Mouse (Mus musculus) ES-CJ7 (cell line): Measurements from ENCODE around the gene Hdac4.

Experiments used
- DNase-seq: peaks from one replicate; pipeline ENCODE4 v3.0.0; 2011; ENCODE audit warnings: low read depth, low spot score

Hdac4 gene

GRCm38 (mm10) chr1:92130470-92131100, 64.9 kb downstream of the Hdac4 start:
- DNase-seq = no peak

DNA sequence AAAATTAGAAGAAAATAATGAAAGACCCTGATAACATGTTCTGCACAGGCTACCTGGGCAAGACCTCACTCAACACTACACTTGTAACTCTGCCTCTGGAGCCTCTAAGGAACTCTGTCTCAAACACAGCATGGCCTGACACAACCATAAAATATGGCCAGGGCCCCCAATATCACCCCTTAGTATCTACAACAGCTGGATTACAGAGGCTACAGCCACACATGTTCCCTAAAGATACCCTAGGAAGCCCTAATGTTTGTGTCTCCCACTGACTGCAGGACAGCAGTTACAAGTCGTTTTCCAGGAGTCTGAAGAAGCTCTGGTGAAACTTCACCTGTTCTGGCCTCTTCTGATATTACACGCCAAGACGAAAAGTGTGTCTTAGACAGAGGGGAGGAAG, 65.7 kb downstream of the Hdac4 start:
- no peak for DNase-seq

DNA sequence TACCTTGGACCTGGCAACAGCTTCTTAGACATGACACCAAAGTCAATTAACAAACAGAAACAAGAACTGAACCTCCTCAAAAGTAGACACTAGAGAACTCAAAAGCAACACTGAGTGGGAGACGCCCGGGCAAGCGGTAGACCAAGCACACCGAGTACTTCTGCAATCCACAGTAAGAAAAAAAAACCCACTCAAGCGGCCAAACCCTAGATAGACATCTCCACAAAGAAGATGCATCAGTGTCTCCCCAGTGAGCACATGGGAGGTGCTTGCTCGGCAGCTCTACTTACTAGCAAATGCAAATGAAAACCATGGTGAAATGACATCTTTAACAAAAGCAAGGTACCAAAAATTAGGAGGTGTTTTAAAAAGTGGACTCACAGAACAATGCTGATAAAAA, 67.7 kb downstream of the Hdac4 start:
- DNase-seq = no peak

DNA sequence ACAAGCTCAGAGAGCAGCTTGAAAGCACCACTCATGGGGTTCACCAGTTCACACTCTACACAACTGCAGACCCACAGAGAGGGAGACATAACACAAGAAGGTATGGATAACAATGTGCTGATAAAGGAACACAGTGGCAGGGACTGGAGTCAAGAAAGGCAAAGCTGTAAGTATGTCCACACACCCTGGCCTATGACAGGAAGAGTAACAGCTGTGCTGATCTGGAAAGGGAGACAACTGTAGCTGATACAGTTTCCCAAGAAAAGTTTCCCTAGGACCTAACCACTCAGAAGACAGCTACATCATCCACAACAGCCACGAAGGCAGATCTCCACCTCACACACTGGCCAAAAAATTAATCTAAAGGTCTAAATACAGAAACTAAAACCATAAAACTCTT, 68.1 kb downstream of the Hdac4 start:
- DNase-seq = no peak

DNA sequence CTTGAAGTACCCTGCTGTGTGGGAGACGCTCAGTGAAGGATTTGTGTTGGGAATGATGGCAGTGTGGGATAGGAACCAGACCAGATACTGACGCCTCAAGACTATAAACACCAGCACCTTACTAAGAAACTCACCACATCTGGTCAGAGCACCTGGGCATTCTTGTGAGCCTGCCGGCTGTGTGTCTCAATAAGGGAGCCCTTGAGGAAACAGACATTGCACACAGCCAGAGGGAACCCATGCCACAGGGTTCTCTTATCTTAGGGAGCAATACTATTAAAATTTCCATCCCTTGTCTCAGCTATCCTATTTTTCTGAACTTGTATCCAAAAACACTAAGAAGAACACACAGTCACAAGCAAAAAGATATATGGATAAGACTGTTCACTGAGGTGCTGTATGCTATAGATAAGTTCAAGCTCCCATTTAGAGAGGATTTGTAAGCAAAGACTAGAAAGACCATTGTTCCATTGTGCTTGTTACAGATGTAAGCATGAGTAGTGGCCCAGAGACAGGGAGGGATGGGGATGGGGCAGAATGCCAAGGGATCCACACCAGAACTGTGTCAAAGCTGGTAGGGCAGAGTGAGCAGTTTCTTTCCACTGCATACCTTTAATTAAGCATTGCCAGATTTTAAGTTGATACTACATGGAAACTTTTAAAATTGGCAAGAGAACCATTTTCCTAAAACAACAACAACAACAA, 70.8 kb downstream of the Hdac4 start:
- DNase-seq = no peak

GRCm38 (mm10) chr1:92119303-92119702, 76.2 kb downstream of the Hdac4 start:
- peak; percentile 74 for DNase-seq

GRCm38 (mm10) chr1:92117597-92117996, 77.9 kb downstream of the Hdac4 start:
- no peak for DNase-seq

DNA sequence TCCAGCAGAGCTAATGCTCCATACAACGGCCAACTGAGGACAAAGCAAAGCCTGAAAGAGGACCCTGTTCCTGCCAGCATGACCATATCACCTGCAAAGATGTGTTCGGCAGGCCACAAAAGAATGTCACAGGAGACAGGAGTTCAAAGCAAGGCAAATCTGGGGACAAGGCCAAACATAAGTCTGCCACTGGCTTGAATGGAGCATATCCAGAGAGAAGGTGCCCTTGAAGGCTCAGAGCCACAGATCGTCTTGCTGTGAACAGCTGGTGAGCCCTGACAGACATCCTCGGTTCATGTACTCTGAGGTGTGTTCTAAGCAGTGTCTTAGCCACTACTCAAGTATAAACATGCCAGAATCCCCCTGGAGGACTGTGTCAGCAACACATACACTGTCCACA, 79.3 kb downstream of the Hdac4 start:
- no peak for DNase-seq

DNA sequence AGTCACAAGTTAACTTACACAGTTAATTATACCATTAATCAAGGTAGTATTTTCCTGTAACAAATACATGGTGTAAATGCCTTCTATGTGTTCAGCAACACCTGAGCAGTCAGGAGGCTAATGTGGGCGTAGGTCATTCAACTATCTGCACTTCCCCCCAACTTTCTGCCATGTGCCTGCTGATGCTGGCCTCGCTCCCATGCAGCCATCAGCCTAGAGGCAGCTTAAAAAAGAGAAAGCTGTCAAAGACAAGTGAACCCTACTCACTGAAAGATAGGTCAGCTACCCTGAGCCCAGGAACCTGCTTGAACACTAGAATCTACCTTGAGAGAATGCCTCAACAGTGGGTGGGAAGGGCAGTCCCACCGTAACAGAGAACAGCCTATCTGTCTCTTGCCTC, 81.4 kb downstream of the Hdac4 start:
- no peak for DNase-seq

GRCm38 (mm10) chr1:92113243-92114009, 82.1 kb downstream of the Hdac4 start:
- DNase-seq = peak; percentile 27

DNA sequence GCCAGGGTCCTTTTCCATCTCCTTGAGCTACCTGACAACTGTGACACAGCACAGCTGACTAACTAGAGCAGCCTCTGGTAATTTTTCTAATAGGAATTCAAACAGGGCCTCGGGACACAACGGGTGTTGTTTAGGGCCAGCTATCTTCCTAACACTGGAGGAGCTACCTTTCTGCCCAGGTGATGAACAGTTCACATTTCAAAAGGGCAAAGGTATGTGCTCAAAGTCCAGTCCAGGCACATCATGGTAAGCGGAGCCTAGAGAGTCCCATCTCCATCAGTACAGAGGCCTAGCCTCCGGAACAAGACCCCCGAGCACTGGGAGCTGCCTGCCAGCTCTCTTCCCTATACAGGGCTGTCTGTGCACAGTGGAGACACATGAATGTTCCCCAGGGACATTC, 82.9 kb downstream of the Hdac4 start:
- no peak for DNase-seq

DNA sequence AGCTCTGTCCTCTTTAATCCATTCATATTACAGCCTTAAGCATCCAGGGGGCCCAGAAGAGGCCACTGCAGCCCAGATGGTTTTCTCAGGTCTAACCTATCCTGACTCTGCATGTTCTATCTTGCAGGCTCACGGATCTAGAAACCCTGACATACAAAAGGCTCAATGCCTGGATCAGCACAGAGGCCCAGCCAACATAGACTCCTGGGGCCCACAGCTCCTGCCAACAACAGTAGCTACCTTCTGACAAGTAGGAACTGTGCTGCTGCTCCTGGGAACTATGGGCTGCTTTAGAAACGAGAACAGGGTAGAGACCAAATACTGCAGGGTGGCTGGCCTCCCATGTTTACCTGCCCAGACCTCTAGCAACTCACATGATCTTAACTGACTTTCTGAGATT, 83.9 kb downstream of the Hdac4 start:
- no peak for DNase-seq

DNA sequence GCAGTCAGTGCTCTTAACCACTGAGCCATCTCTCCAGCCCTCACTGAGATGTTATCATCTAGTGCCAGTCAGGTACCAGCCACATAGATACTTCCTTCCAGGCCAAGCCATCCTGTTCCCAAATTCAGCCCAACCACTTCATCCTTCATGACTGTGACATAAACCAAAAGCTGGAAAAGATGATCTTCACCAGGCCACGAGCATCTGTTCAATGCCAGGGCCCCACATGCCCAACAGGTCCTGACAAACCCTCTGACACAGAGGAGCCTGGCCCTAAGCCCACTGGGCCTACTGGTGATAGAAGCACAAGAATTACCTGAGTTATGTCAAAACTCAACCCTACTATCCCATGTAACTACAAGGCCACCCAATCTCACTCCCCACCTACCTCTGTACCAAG, 84.5 kb downstream of the Hdac4 start:
- DNase-seq = no peak

DNA sequence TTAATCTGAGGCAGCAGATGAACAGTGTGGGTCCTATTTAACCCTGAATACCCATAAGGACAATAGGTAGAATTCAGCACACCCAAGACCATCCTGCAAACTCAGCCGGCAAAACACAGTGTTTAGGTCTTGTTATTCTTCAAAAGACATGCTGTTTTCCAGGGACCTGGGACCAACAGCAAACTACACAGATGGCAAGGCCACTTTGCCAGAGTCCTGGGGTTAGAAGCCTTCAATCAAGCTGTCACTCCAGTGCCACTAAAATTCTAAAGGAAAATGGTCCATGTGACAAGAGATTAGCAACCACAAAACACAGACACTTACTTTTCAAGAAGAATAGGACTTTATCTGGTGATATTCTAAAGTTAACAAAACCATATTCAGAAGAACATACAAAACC, 86.3 kb downstream of the Hdac4 start:
- no peak for DNase-seq

DNA sequence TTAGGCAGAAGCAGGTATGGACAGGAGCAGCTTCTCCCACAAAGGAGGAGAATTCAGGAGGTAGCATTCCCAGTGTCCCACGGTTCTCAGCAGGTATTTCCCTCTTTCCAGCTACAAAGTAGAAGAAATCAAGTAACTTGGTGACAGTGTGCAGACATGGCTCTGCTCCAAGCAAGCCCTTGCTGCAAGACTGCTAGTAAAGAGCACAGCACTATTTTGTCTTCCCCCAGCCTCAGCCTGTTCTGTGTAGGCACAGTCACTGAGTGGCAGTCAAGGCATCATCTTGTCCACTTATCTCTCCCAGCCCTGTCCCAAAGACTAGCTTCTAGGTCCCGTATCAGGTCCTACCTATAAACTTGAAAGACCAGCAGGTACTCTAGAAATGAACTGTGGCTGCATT, 86.9 kb downstream of the Hdac4 start:
- DNase-seq = no peak

GRCm38 (mm10) chr1:92107996-92108395, 87.5 kb downstream of the Hdac4 start:
- no peak for DNase-seq

DNA sequence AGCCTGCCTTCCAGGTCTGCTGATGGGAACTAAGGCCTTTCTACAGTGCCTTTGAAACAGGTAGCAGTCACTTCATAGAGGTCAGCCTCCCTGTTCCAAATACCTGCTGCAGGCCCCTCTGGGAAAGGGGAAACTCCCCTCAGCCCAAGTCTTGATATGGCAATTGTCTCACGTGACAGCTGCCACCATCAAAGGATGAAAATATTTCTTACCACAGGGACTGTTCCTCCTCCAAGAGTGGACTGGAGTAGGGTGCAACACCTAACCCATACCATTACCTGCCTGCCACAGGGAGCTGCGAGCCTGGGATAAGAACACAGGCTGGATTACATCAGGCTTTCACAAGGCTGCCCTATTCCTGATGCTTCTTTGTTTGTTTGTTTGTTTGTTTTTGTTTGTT, 88.0 kb downstream of the Hdac4 start:
- DNase-seq = no peak

- no peak for DNase-seq
Observed at GRCm38 (mm10) chr1:92106486-92107160, 88.9 kb downstream of the Hdac4 start.

DNA sequence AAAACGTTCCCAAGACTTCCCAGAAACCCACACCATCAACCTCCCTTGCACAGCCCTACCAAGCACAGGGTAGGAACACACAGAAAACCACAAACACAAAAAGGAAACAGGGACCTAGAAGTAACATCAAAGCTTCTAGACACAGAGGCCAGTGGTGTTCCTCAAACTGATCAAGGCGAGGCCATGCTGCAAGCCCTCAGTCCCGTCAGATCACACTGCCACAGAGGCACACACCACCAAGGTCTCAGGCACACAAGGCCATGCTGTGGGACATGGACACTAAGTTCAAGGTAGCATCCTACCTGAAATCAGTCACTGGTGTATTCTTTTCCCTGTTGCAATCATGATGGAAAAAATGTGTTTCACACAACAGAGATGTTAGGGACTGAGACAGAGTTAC, 90.8 kb downstream of the Hdac4 start:
- DNase-seq = no peak

GRCm38 (mm10) chr1:92103971-92104370, 91.5 kb downstream of the Hdac4 start:
- no peak for DNase-seq

DNA sequence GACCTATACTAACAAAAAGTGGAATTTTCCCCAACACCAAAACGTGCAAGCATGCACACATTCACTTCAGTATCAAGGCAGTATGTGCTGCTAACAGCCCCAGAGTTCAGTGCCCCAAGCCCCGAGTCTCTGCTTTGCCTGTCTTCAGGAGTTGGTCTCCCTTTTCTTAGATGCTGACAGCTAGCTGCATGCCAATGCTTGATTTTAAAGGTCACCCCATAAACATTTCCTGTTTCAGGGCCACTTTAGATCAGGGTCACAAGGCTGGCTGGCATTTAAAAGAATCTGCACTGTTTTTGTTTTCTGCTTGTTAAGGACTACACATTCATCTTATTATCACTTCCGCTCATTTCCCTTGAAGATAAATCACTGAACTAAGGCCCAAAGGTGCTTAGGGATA, 92.1 kb downstream of the Hdac4 start:
- no peak for DNase-seq

DNA sequence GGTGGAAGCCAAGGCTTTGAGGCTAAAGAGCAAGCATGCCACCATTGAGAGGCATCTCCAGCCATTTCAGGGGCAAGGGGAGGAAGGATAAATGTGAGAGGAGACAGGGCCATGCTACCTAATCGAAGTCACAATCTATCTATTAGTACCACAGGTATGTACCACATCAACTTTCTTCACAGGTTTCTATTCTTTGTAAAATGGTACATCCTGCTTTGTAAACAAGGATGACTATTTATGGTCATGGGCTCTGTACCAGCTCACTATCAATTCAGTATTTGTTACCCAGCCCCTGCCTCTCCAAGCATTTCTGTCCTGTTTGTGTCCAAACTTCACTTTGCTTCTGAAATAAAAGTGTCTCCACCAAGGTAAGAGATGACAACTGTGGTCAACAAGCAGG, 92.7 kb downstream of the Hdac4 start:
- no peak for DNase-seq
